In genomic region chr4:154626282-154626681, GRCm38 (mm10) we compare ENCODE assay signal across 29 mouse cellular contexts. TPM values are rescaled to one million over a fixed set of nuclear protein-coding genes. Genes with fewer than 3 reads are reported as not detected.
DNase-seq lines count a peak whose midpoint lies in the region; ATAC-seq and TF ChIP-seq lines count a peak whose summit lies in the region.
"Had no signal": no experiment of that assay in that cellular context is flagged by ENCODE, and none has a peak within 500 bp of the region (broad histone marks: within the 10 kb centered on the region; RNA-seq: fewer than 3 reads in every experiment).

No protein-coding gene starts in this region.

- peaks cover 73% of the 10 kb centered on the region for H3K4me1 ChIP-seq in embryonic facial prominence, embryonic 12.5 days
- peaks cover 92% of the 10 kb centered on the region for H3K4me1 ChIP-seq in embryonic facial prominence, embryonic 10.5 days
- peaks cover 86% of the 10 kb centered on the region for H3K4me1 ChIP-seq in heart, embryonic 12.5 days (replicated peaks)
- H3K4me1 ChIP-seq in hindbrain, embryonic 13.5 days (replicated peaks), result peaks cover 48% of the 10 kb centered on the region
- H3K4me1 ChIP-seq in hindbrain, postnatal 0 days (ENCODE audit: insufficient read depth, low read length), result no peaks in the 10 kb centered on the region
- H3K4me1 ChIP-seq in lung, embryonic 16.5 days (replicated peaks; ENCODE audit: control insufficient read depth, insufficient read depth, low read length), result peaks cover 40% of the 10 kb centered on the region

- ATAC-seq in embryonic facial prominence, embryonic 12.5 days (ENCODE audit: insufficient number of reproducible peaks, insufficient read depth, low FRiP score, low TSS enrichment), result no peak
- ATAC-seq in heart, embryonic 12.5 days (ENCODE audit: insufficient number of reproducible peaks, low FRiP score), result no peak
- no peak for ATAC-seq in hindbrain, embryonic 13.5 days (ENCODE audit: low FRiP score)
- ATAC-seq in hindbrain, postnatal 0 days, result no peak
- no peak for ATAC-seq in lung, embryonic 16.5 days (ENCODE audit: low read depth)
- ATAC-seq: activated CD4-positive, CD25-positive, alpha-beta regulatory T cell, adult 4 months; intestine, postnatal 0 days had no signal

- 90% methylated on average over 2 of the region's 2 CpGs for WGBS in embryonic facial prominence, embryonic 12.5 days
- 86% methylated on average over 2 of the region's 2 CpGs for WGBS in embryonic facial prominence, embryonic 10.5 days
- 58% methylated on average over 2 of the region's 2 CpGs for WGBS in heart, embryonic 12.5 days
- WGBS in hindbrain, embryonic 13.5 days, result 81% methylated on average over 2 of the region's 2 CpGs
- WGBS in hindbrain, postnatal 0 days, result 91% methylated on average over 2 of the region's 2 CpGs
- WGBS in lung, embryonic 16.5 days, result 66% methylated on average over 2 of the region's 2 CpGs

- intact Hi-C loops in heart, postnatal 25 days (cut with DNase I), result no loop called here

- H3K9me3 ChIP-seq in embryonic facial prominence, embryonic 12.5 days, result no peaks in the 10 kb centered on the region
- no peaks in the 10 kb centered on the region for H3K9me3 ChIP-seq in embryonic facial prominence, embryonic 10.5 days
- no peaks in the 10 kb centered on the region for H3K9me3 ChIP-seq in heart, embryonic 12.5 days (replicated peaks)
- no peaks in the 10 kb centered on the region for H3K9me3 ChIP-seq in hindbrain, embryonic 13.5 days
- no peaks in the 10 kb centered on the region for H3K9me3 ChIP-seq in hindbrain, postnatal 0 days (ENCODE audit: low read length)
- H3K9me3 ChIP-seq in lung, embryonic 16.5 days (ENCODE audit: control insufficient read depth, low read length), result no peaks in the 10 kb centered on the region
- H3K9me3 ChIP-seq: liver, embryonic 15.5 days; midbrain, embryonic 12.5 days; stomach, embryonic 15.5 days had no signal

- H3K4me2 ChIP-seq in embryonic facial prominence, embryonic 12.5 days (replicated peaks), result no peak overlapping the region
- 0 out of 2 replicates have a peak overlapping the region, but pooled peaks have one; percentile 3 for H3K4me2 ChIP-seq in heart, embryonic 12.5 days
- H3K4me2 ChIP-seq in hindbrain, embryonic 13.5 days, result no peak overlapping the region
- H3K4me2 ChIP-seq in hindbrain, postnatal 0 days (ENCODE audit: low read depth, low read length), result no peak overlapping the region
- no peak overlapping the region for H3K4me2 ChIP-seq in lung, embryonic 16.5 days (ENCODE audit: low read depth, low read length)
- H3K4me2 ChIP-seq: liver, embryonic 15.5 days; midbrain, embryonic 12.5 days; stomach, embryonic 15.5 days had no signal

- TF ChIP-seq CTCF in hindbrain, postnatal 0 days (IDR thresholded peaks at IDR 0.05; ENCODE audit: low read depth), result no peak

- H3K4me3 ChIP-seq in embryonic facial prominence, embryonic 12.5 days, result no peak overlapping the region
- no peak overlapping the region for H3K4me3 ChIP-seq in embryonic facial prominence, embryonic 10.5 days
- H3K4me3 ChIP-seq in heart, embryonic 12.5 days, result no peak overlapping the region
- H3K4me3 ChIP-seq in hindbrain, embryonic 13.5 days, result no peak overlapping the region
- H3K4me3 ChIP-seq in hindbrain, postnatal 0 days (ENCODE audit: low read length), result no peak overlapping the region
- no peak overlapping the region for H3K4me3 ChIP-seq in lung, embryonic 16.5 days (ENCODE audit: low read length)
- H3K4me3 ChIP-seq: liver, embryonic 15.5 days; midbrain, embryonic 12.5 days; stomach, embryonic 15.5 days had no signal

- no peak overlapping the region for H3K9ac ChIP-seq in embryonic facial prominence, embryonic 12.5 days
- peak overlapping the region; percentile 20; the same call in 1 of the 2 replicates for H3K9ac ChIP-seq in heart, embryonic 12.5 days
- H3K9ac ChIP-seq in hindbrain, embryonic 13.5 days, result 0 out of 2 replicates have a peak overlapping the region, but pooled peaks have one; percentile 19
- H3K9ac ChIP-seq in hindbrain, postnatal 0 days (replicated peaks; ENCODE audit: low read length), result no peak overlapping the region
- 0 out of 2 replicates have a peak overlapping the region, but pooled peaks have one; percentile 28 for H3K9ac ChIP-seq in lung, embryonic 16.5 days (ENCODE audit: low read length)
- H3K9ac ChIP-seq: liver, embryonic 15.5 days; midbrain, embryonic 12.5 days; stomach, embryonic 15.5 days had no signal

- H3K27ac ChIP-seq in embryonic facial prominence, embryonic 12.5 days, result peak overlapping the region; percentile 69
- H3K27ac ChIP-seq in embryonic facial prominence, embryonic 10.5 days (replicated peaks), result no peak overlapping the region; the same call in 1 of the 2 replicates
- H3K27ac ChIP-seq in heart, embryonic 12.5 days (ENCODE audit: poor library complexity, severe bottlenecking), result peak overlapping the region; percentile 30
- H3K27ac ChIP-seq in hindbrain, embryonic 13.5 days, result 0 out of 2 replicates have a peak overlapping the region, but pooled peaks have one; percentile 50
- H3K27ac ChIP-seq in hindbrain, postnatal 0 days, result no peak overlapping the region
- H3K27ac ChIP-seq in lung, embryonic 16.5 days (ENCODE audit: low read length), result peak overlapping the region; percentile 55
- H3K27ac ChIP-seq: liver, embryonic 15.5 days; midbrain, embryonic 12.5 days; stomach, embryonic 15.5 days had no signal

- H3K36me3 ChIP-seq in embryonic facial prominence, embryonic 12.5 days, result no peaks in the 10 kb centered on the region
- 0 out of 2 replicates have a peak, but pooled peaks cover 3% of the 10 kb centered on the region for H3K36me3 ChIP-seq in embryonic facial prominence, embryonic 10.5 days (replicated peaks)
- H3K36me3 ChIP-seq in heart, embryonic 12.5 days, result no peaks in the 10 kb centered on the region
- H3K36me3 ChIP-seq in hindbrain, embryonic 13.5 days, result no peaks in the 10 kb centered on the region
- no peaks in the 10 kb centered on the region for H3K36me3 ChIP-seq in hindbrain, postnatal 0 days (ENCODE audit: insufficient read depth, low read length)
- no peaks in the 10 kb centered on the region for H3K36me3 ChIP-seq in lung, embryonic 16.5 days (ENCODE audit: control insufficient read depth, insufficient read depth, low read length)
- H3K36me3 ChIP-seq: liver, embryonic 15.5 days; midbrain, embryonic 12.5 days; stomach, embryonic 15.5 days had no signal

- no peaks in the 10 kb centered on the region for H3K27me3 ChIP-seq in embryonic facial prominence, embryonic 12.5 days
- H3K27me3 ChIP-seq in embryonic facial prominence, embryonic 10.5 days (replicated peaks; ENCODE audit: low read depth, poor library complexity, severe bottlenecking), result peaks cover 89% of the 10 kb centered on the region
- peaks cover 27% of the 10 kb centered on the region for H3K27me3 ChIP-seq in heart, embryonic 12.5 days (replicated peaks)
- H3K27me3 ChIP-seq in hindbrain, embryonic 13.5 days, result peaks cover 87% of the 10 kb centered on the region
- H3K27me3 ChIP-seq in hindbrain, postnatal 0 days (ENCODE audit: insufficient read depth, low read length), result peaks cover 15% of the 10 kb centered on the region; the same call in 1 of the 2 replicates
- H3K27me3 ChIP-seq in lung, embryonic 16.5 days (ENCODE audit: control insufficient read depth, insufficient read depth, low read depth, low read length), result peaks cover 6% of the 10 kb centered on the region

- DNase-seq in embryonic facial prominence, embryonic 10.5 days (ENCODE audit: low spot score), result no peak
- no peak for DNase-seq in heart, postnatal 25 days (ENCODE audit: low spot score)
- no peak for DNase-seq in hindbrain, postnatal 0 days (ENCODE audit: low spot score)
- no peak for DNase-seq in lung, postnatal 4 days
- DNase-seq: adrenal gland, adult 8-10 months; cerebellum, adult 11-12 months; cerebellum, postnatal 10 days; heart, postnatal 36 days; kidney, postnatal 25 days; liver; thymus, postnatal 25 days had no signal

RNA-seq across cellular contexts. Expression of gene Prdm16, which starts 10.4 kb away (rescaled TPM):
- 41.5 and 45.7 TPM in 2 replicates for polyA plus RNA-seq in embryonic facial prominence, embryonic 12.5 days (2016; fragmentation: Nextera tagmentation; extraction: Ambion mirVana)
- 33.9 and 44.5 TPM in 2 replicates for polyA plus RNA-seq in embryonic facial prominence, embryonic 10.5 days (2016; fragmentation: Nextera tagmentation; extraction: Ambion mirVana)
- polyA plus RNA-seq in heart, embryonic 12.5 days (2016; fragmentation: Nextera tagmentation; extraction: Ambion mirVana), result 21.8 and 23.0 TPM in 2 replicates
- total RNA-seq in heart, postnatal 25 days (2021), result 10 to 100 TPM; 12.9 to 13.4 TPM
- 16.1 and 17.2 TPM in 2 replicates for polyA plus RNA-seq in hindbrain, embryonic 13.5 days (2015; fragmentation: Nextera tagmentation; extraction: Ambion mirVana)
- 5.3 and 5.8 TPM in 2 replicates for total RNA-seq in hindbrain, postnatal 0 days (2014; rRNA removed)
- 10.3 and 10.5 TPM in 2 replicates for polyA plus RNA-seq in hindbrain, postnatal 0 days (2015; fragmentation: Nextera tagmentation; extraction: Ambion mirVana)
- 25.2 and 27.9 TPM in 2 replicates for polyA plus RNA-seq in lung, embryonic 16.5 days (2015; fragmentation: Nextera tagmentation; extraction: Ambion mirVana)

RNA-seq across cellular contexts. Expression of gene Actrt2, which starts 41.4 kb away (rescaled TPM):
- not detected in 2 replicates for polyA plus RNA-seq in embryonic facial prominence, embryonic 12.5 days (2016; fragmentation: Nextera tagmentation; extraction: Ambion mirVana)
- polyA plus RNA-seq in embryonic facial prominence, embryonic 10.5 days (2016; fragmentation: Nextera tagmentation; extraction: Ambion mirVana), result not detected in 2 replicates
- not detected in 2 replicates for polyA plus RNA-seq in heart, embryonic 12.5 days (2016; fragmentation: Nextera tagmentation; extraction: Ambion mirVana)
- not detected for total RNA-seq in heart, postnatal 25 days (2021)
- not detected in 2 replicates for polyA plus RNA-seq in hindbrain, embryonic 13.5 days (2015; fragmentation: Nextera tagmentation; extraction: Ambion mirVana)
- not detected in 2 replicates for total RNA-seq in hindbrain, postnatal 0 days (2014; rRNA removed)
- polyA plus RNA-seq in hindbrain, postnatal 0 days (2015; fragmentation: Nextera tagmentation; extraction: Ambion mirVana), result not detected in 2 replicates
- polyA plus RNA-seq in lung, embryonic 16.5 days (2015; fragmentation: Nextera tagmentation; extraction: Ambion mirVana), result not detected in 2 replicates
- total RNA-seq: adrenal gland, adult 8-10 months; gastrocnemius, adult 18-20 months; gastrocnemius, postnatal 4 days; heart, postnatal 36 days; left cerebral cortex, postnatal 14 days; megakaryocyte progenitor cell, adult 5-6 weeks; monocyte, adult 5-6 weeks; neutrophil, adult 5-6 weeks had no signal
- polyA plus RNA-seq: activated CD4-positive, CD25-positive, alpha-beta regulatory T cell, adult 4 months; cortical plate, adult 2 months; embryonic facial prominence, embryonic 11.5 days; intestine, postnatal 0 days; kidney, embryonic 14.5 days; liver, embryonic 15.5 days; midbrain, embryonic 12.5 days; stomach, embryonic 15.5 days had no signal

Comparison
In these comparisons a context has a peak if more than half of its experiments do, and no peak if none do; other contexts are left out.
1. H3K27ac ChIP-seq: peak in embryonic facial prominence, embryonic 12.5 days (single experiment), heart, embryonic 12.5 days (single experiment), hindbrain, embryonic 13.5 days (single experiment) and lung, embryonic 16.5 days (single experiment); none in embryonic facial prominence, embryonic 10.5 days (single experiment) and hindbrain, postnatal 0 days (single experiment).
2. H3K9ac ChIP-seq: peak in heart, embryonic 12.5 days (single experiment), hindbrain, embryonic 13.5 days (single experiment) and lung, embryonic 16.5 days (single experiment); none in embryonic facial prominence, embryonic 12.5 days (single experiment) and hindbrain, postnatal 0 days (single experiment).